Mouse (Mus musculus) layer of hippocampus, postnatal 36 days (tissue): ENCODE measurements around the gene Psmb5. TPM values are rescaled to one million over a fixed set of nuclear protein-coding genes. Genes with fewer than 3 reads are reported as not detected.
"Not testable (repeated sequence)": the region's sequence is repeated elsewhere in the genome, so short reads cannot be mapped to it uniquely, and the experiment has no call there.

ENCODE experiments used
- DNase-seq, 2 experiments: peaks; one replicate each; pipeline ENCODE4 v3.0.0; 2022
- total RNA-seq, 2 experiments: library from RNA; stranded (reverse); gene quantifications; 2 replicates each; pipeline ENCODE4 v1.2.3; 2021

The Psmb5 gene
- total RNA-seq, 2 experiments from 2014 or later: 203 to 230 TPM

DNA sequence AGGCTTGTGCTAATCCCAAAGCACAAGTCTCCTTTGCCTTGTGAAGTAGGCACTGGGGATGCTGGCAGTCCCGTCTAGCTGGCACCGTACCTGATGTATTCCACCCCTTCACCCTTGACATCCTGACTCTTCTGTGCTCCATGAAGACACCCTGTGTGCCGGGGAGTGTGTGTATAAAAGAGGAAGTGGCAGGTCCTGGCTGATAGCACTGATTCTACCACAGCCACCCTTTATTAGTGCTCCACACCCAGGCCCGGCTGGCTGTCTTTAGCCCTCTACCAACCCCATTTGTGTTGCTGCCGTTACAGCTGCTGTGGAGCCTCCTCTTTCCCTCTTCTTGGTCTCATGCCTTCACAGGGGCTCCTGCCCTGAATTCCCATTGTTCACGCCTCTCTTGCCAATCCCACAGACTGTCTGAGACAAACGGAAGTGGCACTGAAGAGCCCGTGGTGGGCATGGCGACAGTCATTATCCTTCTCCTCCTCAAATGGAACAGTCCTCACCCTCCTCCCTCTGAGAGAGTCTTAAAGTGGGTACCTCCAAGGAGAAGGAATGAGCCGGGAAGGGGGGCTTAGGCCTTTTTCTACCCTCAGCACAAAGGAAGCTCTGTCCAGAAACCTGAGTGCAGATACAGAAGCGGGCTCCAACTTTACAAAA lies 12.9 kb upstream of the Psmb5 start:
- no peak for DNase-seq

DNA sequence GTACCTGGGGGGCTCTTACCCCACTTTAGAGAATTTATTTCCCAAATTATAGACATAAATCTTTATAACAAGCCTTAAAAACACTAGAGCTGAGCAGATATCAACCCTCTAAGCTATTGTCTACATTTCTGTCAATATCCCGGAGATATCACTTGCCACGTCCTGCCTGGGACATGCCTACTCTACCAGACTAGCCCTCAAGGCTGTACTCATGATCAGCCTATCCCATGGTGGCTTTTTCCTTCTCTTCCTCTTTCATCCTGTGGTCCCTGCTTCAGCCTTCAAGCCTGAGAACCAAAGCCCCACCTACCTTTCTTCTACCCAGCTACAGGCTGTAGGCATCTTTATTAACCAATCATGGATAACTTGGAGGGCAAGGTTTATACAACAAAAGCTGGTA lies 12.0 kb upstream of the Psmb5 start:
- DNase-seq: no peak

DNA sequence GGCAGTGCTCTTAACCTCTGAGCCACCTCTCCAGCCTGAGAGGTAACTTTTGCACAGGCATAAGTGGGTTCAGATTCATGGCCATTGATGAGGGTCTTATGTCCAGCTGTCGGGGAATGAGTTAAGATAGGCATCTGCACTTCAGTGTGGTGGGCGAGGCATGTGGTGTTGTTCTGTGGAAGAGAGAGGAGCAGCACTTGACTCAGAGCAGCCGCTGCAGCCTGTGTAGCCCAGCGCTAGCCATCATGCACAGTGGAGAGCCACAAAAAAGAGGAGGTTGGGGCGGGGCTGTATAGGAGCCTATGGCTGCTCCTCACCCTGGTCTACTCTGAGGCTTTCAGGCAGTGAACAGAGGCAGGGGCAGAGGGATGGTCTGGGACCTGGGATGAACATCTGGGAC lies 10.3 kb upstream of the Psmb5 start:
- DNase-seq: no peak

DNA sequence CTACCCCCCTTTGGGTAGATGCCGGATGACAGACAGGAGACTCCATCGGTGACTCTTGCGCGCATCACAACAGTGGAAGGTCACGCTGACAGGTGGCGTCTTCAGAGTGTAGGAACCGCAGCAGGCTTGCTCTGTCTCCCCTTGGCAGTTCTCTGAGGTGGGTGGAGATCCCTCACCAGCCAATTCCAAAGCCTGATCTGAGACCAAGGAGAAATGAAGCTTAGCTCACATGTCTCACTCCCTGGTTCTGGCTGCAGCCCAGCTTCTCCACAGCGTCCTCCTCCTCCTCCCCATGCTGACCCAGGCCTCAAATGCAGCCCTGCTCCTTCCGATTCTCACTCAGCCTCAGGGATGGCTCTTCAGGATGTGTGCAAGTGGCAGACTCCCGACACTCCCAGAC lies 7.2 kb upstream of the Psmb5 start:
- no peak for DNase-seq

DNA sequence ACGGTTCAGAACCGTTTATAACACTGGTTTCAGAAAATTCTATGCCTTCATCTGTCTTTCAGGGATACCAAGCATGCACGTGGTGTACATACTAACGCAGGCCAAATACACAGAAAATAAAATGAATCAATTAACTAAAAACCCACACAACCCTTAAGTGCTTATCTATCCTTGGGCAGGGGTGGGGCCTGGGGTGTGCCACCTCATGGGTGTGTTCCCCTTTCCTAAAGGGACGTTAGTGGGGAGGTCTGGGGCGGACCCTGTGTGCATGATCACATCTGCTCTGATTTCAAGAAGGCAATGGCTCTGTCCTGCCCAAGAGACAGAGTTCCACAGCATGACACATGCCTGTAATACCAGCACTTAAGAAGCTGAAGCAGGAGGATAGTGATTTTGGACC lies 5.5 kb upstream of the Psmb5 start:
- no peak for DNase-seq

DNA sequence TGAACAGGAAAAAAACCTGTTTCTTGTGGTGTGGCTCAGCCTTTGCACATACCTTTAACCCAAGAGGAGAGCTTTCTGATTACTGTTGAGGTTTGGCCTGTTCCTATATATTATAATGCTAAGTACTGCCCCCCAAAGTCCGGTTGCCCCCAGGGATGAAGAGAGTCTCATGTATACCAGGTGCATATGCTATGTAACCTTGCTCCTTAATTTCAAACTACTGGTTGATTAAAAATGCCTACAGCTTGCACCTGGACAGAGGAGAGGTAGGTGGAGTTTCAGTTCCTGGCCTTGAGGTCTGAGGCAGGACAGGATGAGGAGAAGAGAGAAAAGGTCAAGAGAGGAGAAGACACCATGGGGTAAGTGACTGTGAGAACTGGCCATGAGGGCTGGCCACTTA lies 3.3 kb upstream of the Psmb5 start, which contains the start of gene Psmb11:
Psmb11 (plus strand) TSS at position 301 of the 400 bp plus-strand sequence.
- no peak for DNase-seq

DNA sequence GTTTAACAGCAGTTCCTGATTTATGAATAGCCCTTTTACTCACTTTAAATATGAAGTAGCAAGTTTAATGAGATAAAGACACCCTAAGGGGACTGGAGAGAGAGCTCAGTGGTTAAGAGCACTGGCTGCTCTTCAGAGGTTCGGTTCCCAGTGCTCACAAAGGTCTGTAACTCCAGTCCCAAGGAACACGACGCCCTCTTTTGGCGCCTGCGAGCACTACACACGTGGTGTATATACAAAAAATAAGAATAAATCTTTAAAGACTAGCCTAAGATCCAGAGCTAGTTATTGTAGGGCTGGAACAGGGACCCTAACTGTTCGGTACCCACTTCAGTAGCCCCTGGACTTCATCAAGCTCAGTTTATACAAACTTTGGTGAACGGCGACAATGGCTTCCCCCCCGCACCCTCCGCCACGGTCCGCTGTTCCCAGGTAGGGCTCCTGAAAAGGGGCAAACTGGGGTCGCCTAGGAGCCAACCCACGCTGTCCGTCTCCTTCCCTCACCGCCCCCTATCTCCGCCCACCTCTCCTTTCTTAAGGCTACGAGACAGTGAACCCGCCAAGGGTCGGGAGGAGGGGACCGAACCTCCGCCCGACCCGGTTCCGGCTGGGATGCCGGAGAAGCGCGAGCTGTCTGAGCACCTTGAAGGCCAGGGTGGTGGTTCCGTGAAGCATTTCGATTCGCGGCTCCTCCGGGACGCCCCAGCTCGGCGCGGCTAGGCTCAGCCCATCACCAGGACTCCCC lies 498 bp downstream of the Psmb5 start:
- no peak for DNase-seq

DNA sequence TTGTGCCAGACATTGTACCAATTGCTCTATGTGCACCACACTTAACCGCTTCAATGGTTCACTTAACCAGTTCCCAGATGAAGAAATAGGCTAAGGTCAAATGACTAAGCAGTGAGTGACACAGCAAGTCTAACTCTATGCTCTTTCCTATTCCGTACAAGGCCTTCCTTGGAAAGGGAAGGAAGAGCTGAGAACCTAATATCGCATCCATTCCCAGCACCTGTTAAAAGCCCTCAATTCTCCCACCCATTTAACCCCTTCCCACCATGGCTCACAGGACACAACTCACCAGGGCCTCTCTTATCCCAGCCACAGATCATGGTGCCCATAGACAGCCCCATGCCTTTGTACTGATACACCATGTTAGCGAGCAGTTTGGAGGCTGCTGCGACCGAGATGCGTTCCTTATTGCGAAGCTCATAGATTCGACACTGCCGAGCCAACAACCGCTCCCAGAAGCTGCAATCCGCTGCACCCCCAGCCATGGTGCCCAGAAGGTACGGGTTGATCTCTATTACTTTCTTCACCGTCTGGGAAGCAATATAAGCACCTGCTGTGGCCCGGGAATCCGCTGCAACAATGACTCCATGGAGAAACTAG lies 1.5 kb downstream of the Psmb5 start:
- DNase-seq: no peak

DNA sequence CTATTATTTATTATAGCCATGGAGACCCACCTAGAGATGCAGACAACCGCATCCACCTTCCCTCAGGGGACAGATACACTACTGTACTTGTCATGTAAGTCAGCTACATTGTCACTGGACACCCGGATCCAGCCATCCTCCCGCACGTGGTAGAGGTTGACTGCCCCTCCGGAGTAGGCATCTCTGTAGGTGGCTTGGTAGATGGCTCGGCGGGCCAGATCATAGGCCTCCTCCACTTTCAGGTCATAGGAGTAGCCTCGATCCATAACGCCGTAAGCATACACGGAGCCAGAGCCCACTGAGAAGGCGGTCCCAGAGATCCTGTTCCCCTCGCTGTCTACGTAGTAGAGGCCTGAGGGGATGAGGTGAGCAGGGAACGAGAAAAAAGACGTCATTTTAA lies 3.7 kb downstream of the Psmb5 start:
- not testable (repeated sequence) for DNase-seq

DNA sequence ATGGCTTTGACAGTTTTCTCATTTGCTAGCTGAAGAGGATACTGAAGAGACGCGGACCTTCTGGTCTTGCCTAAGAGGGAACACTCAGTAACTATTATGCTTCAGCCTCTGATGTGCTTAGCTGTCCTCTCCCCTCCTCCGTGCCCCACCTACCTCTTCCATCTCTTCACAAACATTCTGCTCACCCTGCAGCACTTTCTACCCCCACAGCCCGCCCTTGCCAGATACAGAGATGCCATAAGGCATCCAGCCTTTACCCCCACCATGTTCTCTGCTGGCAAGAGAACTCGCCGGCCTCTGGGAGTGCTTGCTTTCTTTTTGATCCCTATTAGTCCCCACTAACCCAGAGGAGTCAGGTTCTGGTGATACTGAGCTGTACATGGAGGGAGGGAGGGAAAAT lies 7.2 kb downstream of the Psmb5 start:
- peak; percentile 70 to 77 for DNase-seq

DNA sequence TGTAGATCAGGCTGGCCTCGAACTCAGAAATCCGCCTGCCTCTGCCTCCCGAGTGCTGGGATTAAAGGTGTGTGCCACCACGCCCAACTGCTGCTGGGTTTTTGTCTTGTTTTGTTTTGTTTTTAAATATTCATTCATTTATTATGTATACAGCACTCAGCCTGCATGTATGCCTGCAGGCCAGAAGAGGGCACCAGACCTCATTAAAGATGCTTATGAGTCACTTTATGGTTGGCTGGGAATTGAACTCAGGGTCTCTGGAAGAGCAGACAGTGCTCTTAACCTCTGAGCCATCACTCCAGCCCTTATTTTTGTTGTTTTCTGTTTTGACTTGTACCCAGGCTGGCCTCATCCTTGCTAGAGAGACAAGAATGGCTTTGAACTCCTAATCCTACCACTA lies 7.9 kb downstream of the Psmb5 start:
- DNase-seq: no peak

DNA sequence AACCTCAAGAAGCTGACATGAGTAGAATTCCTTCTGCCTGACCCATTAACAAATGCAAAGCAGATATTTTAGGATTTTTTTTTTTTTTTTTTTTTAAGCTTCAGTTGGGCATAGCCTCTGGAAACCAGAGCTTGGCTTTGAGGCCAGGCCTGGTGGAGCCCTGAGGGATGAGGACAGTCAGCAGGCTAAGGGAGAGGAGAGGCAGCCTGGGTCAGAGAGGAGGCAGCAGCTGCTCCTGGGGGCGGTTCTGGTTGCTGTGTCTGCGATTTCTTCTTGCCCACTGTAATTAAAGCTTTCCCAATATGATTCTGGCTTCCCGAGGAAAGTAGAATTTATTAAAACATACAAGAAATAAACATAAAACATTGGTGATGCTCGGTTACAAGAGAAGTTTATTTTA lies 8.6 kb downstream of the Psmb5 start:
- no peak for DNase-seq

DNA sequence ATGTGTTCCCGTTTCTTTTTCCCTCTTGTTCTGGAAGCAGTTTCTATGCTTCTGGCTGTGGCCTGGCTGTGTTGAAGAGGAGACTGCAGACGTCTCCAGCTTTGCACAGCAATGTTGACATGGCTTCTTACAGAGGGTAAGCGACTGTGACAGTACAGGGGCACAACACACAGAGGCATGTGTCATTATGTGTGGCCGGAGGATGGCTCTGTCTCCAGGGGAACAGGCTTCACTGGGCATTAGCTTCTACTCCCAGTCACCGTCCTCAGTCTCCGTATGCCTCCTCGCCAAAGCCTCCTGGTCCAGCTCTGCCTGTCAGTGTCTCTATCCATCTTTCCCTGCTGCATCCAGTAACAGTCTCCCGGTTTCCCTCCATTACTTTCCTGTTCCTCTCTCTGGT lies 10.6 kb downstream of the Psmb5 start:
- no peak for DNase-seq

DNA sequence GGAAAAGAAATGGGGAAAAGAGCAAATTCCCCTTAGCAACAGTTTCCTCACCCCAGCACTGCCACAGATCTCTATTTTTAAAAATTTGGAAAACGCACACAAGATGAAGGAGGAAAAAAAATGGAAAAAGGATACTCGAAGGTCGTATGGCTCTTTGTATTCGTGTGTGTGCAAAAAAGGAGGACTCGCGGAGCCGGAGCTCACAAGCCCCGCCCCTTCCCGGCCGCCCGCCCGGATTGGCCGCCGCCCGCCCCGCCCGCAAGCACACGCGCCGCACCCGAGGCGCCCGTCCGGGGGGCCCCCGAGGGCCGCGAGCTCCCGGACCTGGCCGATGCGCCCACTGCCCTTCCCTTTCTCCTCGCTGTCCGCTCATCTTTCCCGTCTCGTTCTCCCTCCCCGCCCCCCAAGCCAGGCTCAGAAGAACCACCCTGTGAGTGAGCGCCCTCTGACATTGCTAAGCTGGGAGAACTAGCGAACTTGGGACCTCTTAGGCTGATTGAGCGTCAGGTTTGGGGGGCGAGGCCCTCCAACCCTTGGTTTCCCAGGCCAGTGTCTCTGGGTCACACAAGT lies 12.0 kb downstream of the Psmb5 start, which contains the start of gene 4931414P19Rik:
4931414P19Rik (minus strand) TSS at position 242 of the 570 bp plus-strand sequence.
- DNase-seq: peak; percentile 64 to 66

DNA sequence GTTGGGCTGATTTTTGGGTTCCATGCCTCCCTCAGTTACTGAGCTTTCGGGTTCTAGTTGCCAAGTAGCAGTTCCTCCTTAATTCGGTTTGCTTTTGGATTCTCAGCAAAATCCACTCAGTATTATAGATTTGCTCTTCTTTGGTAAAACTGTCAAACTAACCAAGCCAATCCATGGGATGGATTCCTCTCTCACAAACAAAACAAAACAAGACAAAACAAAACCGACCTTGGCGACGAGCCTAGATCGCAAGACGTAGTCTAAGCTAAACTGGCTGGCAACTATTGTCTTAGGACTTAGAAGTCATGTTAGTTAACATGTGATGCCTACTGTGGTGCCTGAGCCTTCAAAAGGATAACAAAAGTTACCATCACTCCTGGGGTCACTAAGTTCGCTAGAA lies 14.1 kb downstream of the Psmb5 start:
- DNase-seq: no peak

DNA sequence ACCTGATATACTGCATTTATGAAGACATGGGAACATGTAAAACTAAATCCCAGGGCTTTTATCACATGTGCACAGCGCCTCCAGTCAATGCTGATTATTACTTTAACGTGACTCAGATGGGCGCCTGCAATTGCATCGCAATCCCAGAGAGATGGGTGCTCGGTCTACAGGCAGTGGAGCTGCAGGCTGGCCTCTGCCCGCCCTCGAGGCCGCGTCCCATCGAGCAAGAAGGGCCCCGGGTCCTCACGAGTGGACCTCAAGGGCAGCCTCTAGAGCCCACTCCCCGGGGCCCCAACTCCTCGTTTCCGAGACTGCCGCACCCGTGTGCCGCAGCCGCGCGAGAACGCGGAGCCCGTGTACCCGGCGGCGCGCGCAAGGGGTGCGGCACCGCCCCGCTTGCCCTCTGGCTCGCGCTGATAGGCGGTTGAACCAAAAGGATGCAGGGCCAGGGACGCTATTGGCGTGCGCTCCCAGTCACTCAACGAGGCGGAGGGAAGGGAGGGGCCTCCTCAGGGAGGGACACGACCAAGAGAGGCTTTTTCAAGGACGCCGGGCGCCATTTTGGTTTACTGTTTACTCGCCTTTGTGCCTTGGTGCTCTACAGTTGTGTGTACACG lies 14.7 kb downstream of the Psmb5 start:
- DNase-seq: peak; percentile 92 to 96

DNA sequence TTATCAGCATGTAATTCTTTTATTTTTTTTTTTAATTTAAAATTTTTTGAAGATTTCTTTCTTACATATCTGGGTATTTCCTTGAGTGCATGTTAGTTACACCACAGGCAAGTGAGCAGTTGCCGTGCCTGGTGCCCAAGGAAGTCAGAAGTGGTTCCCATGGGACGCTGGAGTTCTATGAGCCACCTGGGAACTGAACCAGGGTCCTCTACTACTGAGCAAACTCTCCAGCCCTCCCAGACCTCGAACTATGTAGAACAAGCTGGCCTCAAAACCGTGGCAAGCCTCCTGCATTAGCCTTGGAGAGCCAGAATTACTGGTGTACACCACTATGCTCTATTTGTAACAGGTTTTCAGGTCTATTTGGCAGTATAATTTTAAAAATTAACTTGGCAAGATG lies 15.2 kb downstream of the Psmb5 start:
- no peak for DNase-seq

DNA sequence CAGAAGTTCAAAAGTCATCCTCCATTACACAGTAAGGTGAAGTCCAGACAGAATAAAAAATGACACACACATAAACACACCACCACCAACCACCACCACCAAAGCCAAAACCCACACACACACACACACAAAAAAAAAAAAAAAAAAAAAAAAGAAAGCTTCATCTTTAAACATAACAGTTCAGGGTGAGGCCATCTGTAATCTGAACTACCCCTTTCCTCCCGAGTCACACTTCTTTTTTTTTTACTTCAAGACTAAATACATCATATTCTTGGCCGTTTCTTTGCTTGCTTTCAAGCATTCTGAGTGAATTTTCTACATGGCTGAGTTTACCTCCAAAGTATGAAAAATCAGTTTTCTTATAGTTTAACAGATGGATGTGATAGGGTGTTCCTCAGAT lies 16.2 kb downstream of the Psmb5 start:
- DNase-seq: no peak

DNA sequence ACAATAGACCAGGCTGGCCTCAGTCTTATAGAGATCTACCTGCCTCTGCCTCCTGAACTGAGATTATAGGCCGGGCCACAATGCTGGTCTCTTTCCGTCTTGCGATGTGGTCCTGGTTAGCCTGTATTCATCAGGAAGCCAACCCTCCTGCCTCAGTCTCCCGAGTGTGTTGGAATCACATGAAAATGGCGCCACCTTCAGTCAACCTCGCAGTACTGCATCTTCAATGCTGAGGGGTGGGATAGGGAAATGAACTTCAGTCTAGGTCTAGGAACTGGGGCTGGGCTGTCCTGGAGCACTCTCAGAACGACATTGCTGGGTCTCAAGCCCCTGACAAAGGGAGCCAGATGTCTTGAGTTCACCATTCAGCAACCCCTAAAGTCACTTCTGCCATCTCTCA lies 20.7 kb downstream of the Psmb5 start:
- DNase-seq: no peak

DNA sequence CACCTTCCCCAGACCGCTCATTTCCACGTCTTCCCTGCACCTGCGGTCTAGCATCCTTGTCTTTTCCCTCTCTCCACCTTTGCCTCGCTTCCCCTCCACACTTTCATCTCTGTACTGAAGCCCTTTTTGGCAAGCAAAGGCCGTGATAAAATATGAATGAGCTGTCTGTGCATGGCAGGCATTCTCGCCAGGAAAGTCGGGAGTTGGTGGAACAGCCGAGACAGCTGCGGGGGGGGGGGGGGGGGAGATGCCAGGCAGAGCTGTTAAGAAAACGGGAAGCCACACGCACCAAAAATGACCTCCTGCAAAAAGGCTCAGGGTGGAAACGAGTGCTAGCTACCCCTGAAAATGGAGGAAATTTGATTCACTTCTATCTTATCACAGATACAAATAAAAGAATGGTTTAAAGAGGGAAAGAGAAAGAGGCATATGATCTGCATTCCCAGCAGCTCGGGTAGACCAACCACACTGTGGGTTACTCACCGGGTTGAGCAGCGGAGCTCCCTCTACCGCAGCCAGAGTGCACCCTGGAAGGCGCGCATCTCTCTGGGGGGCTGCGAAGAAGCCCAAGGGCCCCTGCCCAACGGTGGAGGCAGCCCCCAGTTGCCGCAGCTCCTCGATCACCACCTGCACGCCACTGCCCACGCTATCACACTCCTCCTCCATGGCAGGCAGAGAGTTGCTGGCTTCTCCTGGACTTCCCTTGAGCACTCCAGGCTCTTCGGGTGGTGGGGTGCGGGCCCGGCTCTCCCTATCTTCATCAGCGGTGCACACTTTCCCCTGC lies 23.0 kb downstream of the Psmb5 start:
- no peak for DNase-seq

DNA sequence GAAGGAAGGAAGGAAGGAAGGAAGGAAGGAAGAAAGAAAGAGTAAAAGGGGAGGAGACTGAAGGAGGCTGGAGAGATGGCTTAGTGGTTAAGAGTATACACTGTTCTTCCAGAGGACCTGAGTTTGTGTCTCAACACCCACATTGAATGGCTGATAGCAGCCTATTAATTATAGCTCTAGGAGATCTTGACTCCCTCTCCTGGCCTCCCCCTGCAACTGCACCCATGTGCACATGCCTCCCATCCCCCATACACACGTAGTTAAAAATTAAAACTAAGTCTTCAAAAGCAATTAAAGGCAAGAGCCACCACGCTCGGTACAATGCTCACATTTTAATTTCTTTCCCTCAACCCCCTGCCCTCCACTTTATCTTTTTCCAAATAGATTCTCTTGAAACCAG lies 23.8 kb downstream of the Psmb5 start:
- DNase-seq: no peak

DNA sequence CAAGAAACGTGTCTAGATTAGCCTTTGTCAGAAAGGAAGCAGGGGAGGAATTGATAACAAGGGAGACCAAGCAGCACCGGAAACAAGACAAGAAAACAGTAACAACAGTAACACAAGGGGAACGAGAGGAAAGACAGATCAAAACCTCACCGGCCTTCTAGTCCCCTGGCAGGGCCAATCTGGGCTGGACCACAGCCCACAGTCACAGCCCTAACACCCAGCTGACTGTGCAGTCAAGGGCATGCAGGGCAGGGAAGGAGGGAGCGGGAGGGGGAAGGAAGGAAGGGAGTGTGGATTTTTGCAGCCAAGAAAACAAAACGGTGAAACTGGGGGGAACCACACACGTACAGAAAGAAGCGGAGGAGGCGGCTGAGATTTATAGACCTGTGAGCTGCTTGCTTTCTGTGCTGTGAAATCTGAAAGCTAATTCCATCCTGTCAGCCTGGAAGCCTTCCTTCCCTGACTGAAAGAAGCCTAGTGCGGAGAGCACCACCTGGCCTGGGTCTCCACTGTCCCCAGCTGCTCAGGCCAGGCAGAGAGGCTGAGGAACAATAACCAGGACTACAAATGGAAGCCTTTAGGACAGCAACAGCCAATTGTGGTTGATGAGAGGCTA lies 25.4 kb downstream of the Psmb5 start:
- DNase-seq: no peak
